Mouse (Mus musculus) olfactory bulb, adult 2 months (tissue): ENCODE data around the gene Cby1. TPM values are rescaled to one million over a fixed set of nuclear protein-coding genes. Genes with fewer than 3 reads are reported as not detected.

ENCODE experiments used
- H3K27ac ChIP-seq: fragments of 200-500 bp; 2 replicates; pipeline ENCODE4 v1.5.1; 2012; ENCODE audit warnings: low read depth, low read length; ENCODE audit not compliant: insufficient read depth
- H3K4me1 ChIP-seq: fragments of 200-500 bp; 2 replicates; pipeline ENCODE4 v1.6.1; 2012; ENCODE audit warnings: low read length; ENCODE audit not compliant: control insufficient read depth, insufficient read depth
- H3K4me3 ChIP-seq: fragments of 200-500 bp; 2 replicates; pipeline ENCODE4 v1.5.1; 2012; ENCODE audit warnings: mild to moderate bottlenecking, low read depth, low read length, moderate library complexity; ENCODE audit not compliant: insufficient read depth
- CTCF ChIP-seq: fragments of 200-500 bp; IDR thresholded peaks from 2 replicates; pipeline ENCODE4 v1.5.1; 2012; ENCODE audit warnings: low read depth, mild to moderate bottlenecking, low read length, moderate library complexity; ENCODE audit not compliant: insufficient read depth
- POLR2A ChIP-seq: fragments of 200-500 bp; IDR thresholded peaks from 2 replicates; pipeline ENCODE4 v1.6.1; 2012; ENCODE audit warnings: mild to moderate bottlenecking, low read depth, low read length, moderate library complexity; ENCODE audit not compliant: insufficient read depth
- WGBS: fragments of 180-500 bp; shearing (Covaris S2); methylation state at CpG from one replicate; pipeline ENCODE4 v1.1.7; 2018; 5-methylcytosine and 5-hydroxymethylcytosine counted together
- polyA plus RNA-seq: library from polyadenylated mRNA; stranded (reverse); fragments of >200 nt; gene quantifications from 2 replicates; pipeline ENCODE4 v1.2.4, GENCODE M21; 2012; ENCODE audit warnings: low replicate concordance; ENCODE audit not compliant: missing spikeins, insufficient read depth, insufficient read length

Cby1 gene
- polyA plus RNA-seq, 1 experiment: not detected

DNA sequence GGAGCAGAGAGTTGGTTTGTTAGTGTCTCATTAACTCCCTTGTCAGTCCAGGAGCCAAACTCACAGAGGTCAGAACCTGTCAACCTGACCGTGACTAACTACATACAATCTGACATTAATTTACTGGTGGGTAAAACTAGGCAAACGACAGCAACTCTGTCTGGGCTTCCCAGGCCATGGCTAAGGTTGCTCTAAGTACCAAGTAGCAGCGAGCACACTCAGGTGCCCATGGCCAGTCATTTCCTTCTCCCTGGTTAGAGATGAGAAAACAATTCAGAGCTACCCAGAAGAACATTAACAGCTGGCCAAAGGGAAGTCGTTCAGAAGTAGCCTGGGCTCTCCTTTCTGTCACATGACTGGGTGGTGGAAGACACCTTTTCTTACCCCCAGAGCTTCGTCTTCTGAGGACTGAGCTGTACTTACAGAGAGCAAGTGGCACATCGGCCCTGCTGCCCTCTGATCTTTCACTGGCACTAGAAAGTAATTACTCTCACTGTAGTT lies 26.2 kb downstream of the Cby1 start:
- 13% methylated on average over 6 of the region's 6 CpGs for WGBS
- H3K27ac ChIP-seq: no peak overlapping the region
- peak overlapping the region; percentile 42 for H3K4me3 ChIP-seq
- TF ChIP-seq POLR2A: no peak
- TF ChIP-seq CTCF: no peak
- H3K4me1 ChIP-seq: peaks cover 17% of the 10 kb centered on the region

DNA sequence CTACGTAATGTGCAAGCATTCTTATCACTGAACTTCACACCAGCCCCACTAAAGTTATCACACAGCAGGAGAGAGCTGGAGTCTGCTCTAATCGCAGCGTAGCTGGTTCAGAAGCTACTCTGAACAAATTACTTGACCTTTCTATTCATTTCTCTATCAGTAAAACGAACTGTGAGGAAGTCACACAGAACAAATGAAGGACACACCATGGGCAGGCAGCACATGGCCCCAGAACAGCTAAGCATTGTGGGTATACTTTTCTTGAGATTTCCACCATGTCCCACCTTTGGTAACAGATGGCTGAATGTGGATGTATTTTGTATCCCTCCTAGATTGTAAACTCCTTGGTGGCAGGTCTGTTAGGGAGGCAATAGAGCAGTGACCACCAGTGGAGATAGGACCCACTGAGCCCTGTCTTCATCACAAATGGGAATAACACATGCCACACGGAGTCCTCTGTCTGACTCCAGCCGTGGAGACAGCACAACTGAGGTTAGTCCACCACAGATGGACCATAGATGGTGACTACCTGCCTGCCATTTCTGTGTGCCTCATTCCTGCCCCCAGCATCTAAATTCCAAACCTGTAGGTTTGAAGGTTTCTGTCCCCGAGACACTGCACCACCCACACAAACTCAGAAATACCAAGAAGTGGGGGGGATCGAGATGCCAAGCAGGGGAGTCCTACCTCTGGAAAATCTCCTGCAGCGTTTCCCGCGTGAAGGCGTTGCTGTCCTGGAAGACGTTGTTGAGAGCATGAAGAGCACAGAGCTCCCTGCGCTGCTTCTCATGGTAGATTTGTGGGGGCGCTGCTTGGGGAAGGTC lies 27.3 kb downstream of the Cby1 start:
- Histone ChIP-seq H3K4me1 (peaks cover 16% of the 10 kb centered on the region), H3K4me3 (peak overlapping the region; percentile 80), H3K27ac (no peak overlapping the region)
- WGBS: 4% methylated on average over 15 of the region's 15 CpGs
- TF ChIP-seq CTCF (no peak), POLR2A (no peak)

DNA sequence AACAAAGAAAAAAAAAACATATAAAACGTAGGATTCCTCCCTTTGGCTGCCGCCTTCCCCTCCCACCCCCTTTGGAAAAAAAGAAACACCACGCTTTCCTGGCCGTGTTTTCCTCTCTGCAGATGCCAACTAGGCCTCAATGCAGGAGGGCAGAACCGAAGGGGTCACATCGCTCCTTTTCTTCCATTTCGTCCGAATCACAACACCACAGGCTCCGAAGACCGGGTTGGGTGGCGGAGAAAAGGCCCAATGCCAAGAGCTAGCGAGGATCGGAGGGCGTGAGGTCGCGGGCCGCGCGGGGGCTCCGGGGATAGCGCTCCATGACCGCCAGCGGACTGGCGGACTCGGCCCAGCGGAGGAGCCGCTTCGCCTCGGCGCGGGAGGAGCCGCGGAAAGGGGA lies 28.2 kb downstream of the Cby1 start:
- Histone ChIP-seq H3K4me3 (peak overlapping the region; percentile 80), H3K27ac (peak overlapping the region; percentile 87), H3K4me1 (peaks cover 17% of the 10 kb centered on the region)
- under 1% methylated on average over 33 of the region's 33 CpGs for WGBS
- TF ChIP-seq POLR2A (no peak), CTCF (no peak)

GRCm38 (mm10) chr15:79687646-79688267 lies 28.8 kb downstream of the Cby1 start, which contains the start of gene Josd1:
Gene Josd1 (minus strand): TSS chr15:79687919.
- under 1% methylated on average over 72 of the region's 72 CpGs for WGBS
- Histone ChIP-seq H3K27ac (peak within 1 kb of the TSS; percentile 87), H3K4me3 (peak within 1 kb of the TSS; percentile 80), H3K4me1 (peaks cover 17% of the 10 kb centered on the region)
- TF ChIP-seq CTCF: no peak
- TF ChIP-seq POLR2A: peak; percentile 92

DNA sequence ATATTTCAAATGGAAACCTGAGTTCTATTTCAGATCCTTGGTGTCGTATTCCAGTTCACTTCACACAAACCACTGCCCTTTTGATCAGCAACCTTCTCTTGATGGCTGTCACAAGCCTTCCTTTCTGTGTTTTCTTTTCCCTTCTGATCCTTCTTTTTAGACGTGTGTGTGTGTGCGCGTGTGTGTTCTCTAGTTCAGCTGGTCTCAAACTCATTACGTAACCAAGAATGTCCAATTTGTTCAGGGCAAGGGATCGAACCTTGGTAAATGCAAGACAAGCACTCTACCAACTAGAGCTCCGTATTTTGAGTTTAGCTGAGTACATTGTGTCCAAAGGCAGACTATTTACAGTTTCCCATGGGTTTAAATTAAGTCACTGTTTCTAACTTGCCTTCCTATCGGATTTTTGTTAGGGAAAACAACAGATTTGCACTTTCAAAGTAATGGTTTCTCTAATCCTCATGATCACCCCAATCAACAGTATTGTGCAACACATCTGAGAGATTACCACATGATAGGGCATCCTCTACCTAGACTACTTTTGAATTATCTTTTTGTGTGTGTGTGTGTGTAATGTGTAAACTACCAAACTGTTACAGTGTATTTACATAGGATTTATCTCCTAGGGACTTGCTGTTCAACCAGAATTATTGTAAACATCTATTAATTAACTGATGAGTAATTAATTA lies 29.4 kb downstream of the Cby1 start:
- 2% methylated on average over 8 of the region's 8 CpGs for WGBS
- no peak for TF ChIP-seq CTCF
- TF ChIP-seq POLR2A: no peak
- H3K4me3 ChIP-seq: peak overlapping the region; percentile 80
- peaks cover 14% of the 10 kb centered on the region for H3K4me1 ChIP-seq
- H3K27ac ChIP-seq: peak overlapping the region; percentile 87

GRCm38 (mm10) chr15:79689662-79690425 lies 30.8 kb downstream of the Cby1 start:
- TF ChIP-seq CTCF (no peak), POLR2A (no peak)
- Histone ChIP-seq H3K4me3 (peak overlapping the region; percentile 47), H3K4me1 (peaks cover 16% of the 10 kb centered on the region), H3K27ac (0 out of 2 replicates have a peak overlapping the region, but pooled peaks have one; percentile 29)
- 11% methylated on average over 24 of the region's 24 CpGs for WGBS

GRCm38 (mm10) chr15:79690426-79691022 lies 31.5 kb downstream of the Cby1 start, which contains the start of gene Gtpbp1:
Gene Gtpbp1 (plus strand): TSS chr15:79690845.
- WGBS: under 1% methylated on average over 45 of the region's 45 CpGs
- peaks cover 16% of the 10 kb centered on the region for H3K4me1 ChIP-seq
- TF ChIP-seq POLR2A (peak; percentile 55), CTCF (no peak)
- H3K27ac ChIP-seq: 0 out of 2 replicates have a peak within 1 kb of the TSS, but pooled peaks have one; percentile 29
- H3K4me3 ChIP-seq: peak within 1 kb of the TSS; percentile 83

- under 1% methylated on average over 51 of the region's 53 CpGs for WGBS
- TF ChIP-seq POLR2A: no peak
- TF ChIP-seq CTCF: no peak
- Histone ChIP-seq H3K4me3 (peak overlapping the region; percentile 83), H3K4me1 (peaks cover 16% of the 10 kb centered on the region), H3K27ac (no peak overlapping the region)
Observed at GRCm38 (mm10) chr15:79691023-79691508, 32.1 kb downstream of the Cby1 start.
